ENCODE assay signal across 9 mouse cellular contexts in genomic region chr3:152213416-152213815, GRCm38 (mm10). TPM values are rescaled to one million over a fixed set of nuclear protein-coding genes. Genes with fewer than 3 reads are reported as not detected.
DNase-seq lines count a peak whose midpoint lies in the region; ATAC-seq and TF ChIP-seq lines count a peak whose summit lies in the region.
"Had no signal": no experiment of that assay in that cellular context is flagged by ENCODE, and none has a peak within 500 bp of the region (broad histone marks: within the 10 kb centered on the region; RNA-seq: fewer than 3 reads in every experiment).

No protein-coding gene starts in this region.

- H3K4me3 ChIP-seq in lung, embryonic 16.5 days (ENCODE audit: low read length), result peak overlapping the region; percentile 28
- H3K4me3 ChIP-seq in forebrain, embryonic 13.5 days, result peak overlapping the region; percentile 97
- peak overlapping the region; percentile 98 for H3K4me3 ChIP-seq in limb, embryonic 14.5 days (replicated peaks; ENCODE audit: low read length)

- no peak for ATAC-seq in lung, embryonic 16.5 days (ENCODE audit: low read depth)
- no peak for ATAC-seq in forebrain, embryonic 13.5 days
- ATAC-seq in limb, embryonic 14.5 days (ENCODE audit: low FRiP score, low read depth), result no peak

- peaks cover 19% of the 10 kb centered on the region for H3K4me1 ChIP-seq in lung, embryonic 16.5 days (replicated peaks; ENCODE audit: control insufficient read depth, insufficient read depth, low read length)
- peaks cover 32% of the 10 kb centered on the region for H3K4me1 ChIP-seq in forebrain, embryonic 13.5 days
- H3K4me1 ChIP-seq in limb, embryonic 14.5 days (ENCODE audit: control insufficient read depth, insufficient read depth, low read length), result peaks cover 23% of the 10 kb centered on the region

- no peaks in the 10 kb centered on the region for H3K27me3 ChIP-seq in lung, embryonic 16.5 days (ENCODE audit: control insufficient read depth, insufficient read depth, low read depth, low read length)
- H3K27me3 ChIP-seq in forebrain, embryonic 13.5 days, result no peaks in the 10 kb centered on the region
- no peaks in the 10 kb centered on the region for H3K27me3 ChIP-seq in limb, embryonic 14.5 days (ENCODE audit: control insufficient read depth, insufficient read depth, low read length)
- no peaks in the 10 kb centered on the region for H3K27me3 ChIP-seq in splenic B cell, adult 2 months (ENCODE audit: control insufficient read depth, insufficient read depth, low read length, poor library complexity, severe bottlenecking)

- H3K4me2 ChIP-seq in lung, embryonic 16.5 days (ENCODE audit: low read depth, low read length), result peak overlapping the region; percentile 62
- H3K4me2 ChIP-seq in forebrain, embryonic 13.5 days, result peak overlapping the region; percentile 80
- H3K4me2 ChIP-seq in limb, embryonic 14.5 days (replicated peaks; ENCODE audit: low read depth, low read length, severe bottlenecking), result peak overlapping the region; percentile 70

- no peak for TF ChIP-seq POLR2A in limb, embryonic 14.5 days (IDR thresholded peaks at IDR 0.05; ENCODE audit: borderline replicate concordance, extremely low read depth, insufficient read depth, insufficient read length)

- no peak for DNase-seq in lung, postnatal 4 days
- DNase-seq in limb, embryonic 14.5 days (ENCODE audit: low spot score), result no peak
- DNase-seq in splenic B cell, adult 2 months (ENCODE audit: low read depth, low spot score), result peak; percentile 29
- no peak for DNase-seq in right cerebral cortex, postnatal 14 days
- no peak for DNase-seq in frontal cortex, postnatal 14 days (ENCODE audit: low spot score in 2 of 2)
- DNase-seq in kidney, postnatal 25 days, result no peak
- DNase-seq: cerebellum, adult 18-20 months had no signal

- H3K36me3 ChIP-seq in lung, embryonic 16.5 days (ENCODE audit: control insufficient read depth, insufficient read depth, low read length), result peaks cover 18% of the 10 kb centered on the region
- peaks cover 35% of the 10 kb centered on the region for H3K36me3 ChIP-seq in forebrain, embryonic 13.5 days (ENCODE audit: poor library complexity, severe bottlenecking)
- H3K36me3 ChIP-seq in limb, embryonic 14.5 days (ENCODE audit: control insufficient read depth, insufficient read depth, low read length), result peaks cover 42% of the 10 kb centered on the region
- peaks cover 10% of the 10 kb centered on the region for H3K36me3 ChIP-seq in splenic B cell, adult 2 months (ENCODE audit: control insufficient read depth, insufficient read depth, low read length, poor library complexity, severe bottlenecking)

- no peak overlapping the region for H3K27ac ChIP-seq in lung, embryonic 16.5 days (ENCODE audit: low read length)
- H3K27ac ChIP-seq in forebrain, embryonic 13.5 days, result no peak overlapping the region
- H3K27ac ChIP-seq in limb, embryonic 14.5 days (replicated peaks; ENCODE audit: low read depth, low read length), result no peak overlapping the region

- no peak overlapping the region for H3K9ac ChIP-seq in lung, embryonic 16.5 days (ENCODE audit: low read length)
- H3K9ac ChIP-seq in forebrain, embryonic 13.5 days, result peak overlapping the region; percentile 100
- H3K9ac ChIP-seq in limb, embryonic 14.5 days (ENCODE audit: low read depth, low read length, severe bottlenecking), result peak overlapping the region; percentile 21; the same call in 1 of the 2 replicates

- no peaks in the 10 kb centered on the region for H3K9me3 ChIP-seq in lung, embryonic 16.5 days (ENCODE audit: control insufficient read depth, low read length)
- no peaks in the 10 kb centered on the region for H3K9me3 ChIP-seq in forebrain, embryonic 13.5 days (replicated peaks)
- H3K9me3 ChIP-seq in limb, embryonic 14.5 days (ENCODE audit: control insufficient read depth, low read length), result no peaks in the 10 kb centered on the region

- 18% methylated on average over 3 of the region's 3 CpGs for WGBS in lung, embryonic 16.5 days
- WGBS in forebrain, embryonic 13.5 days, result 40% methylated on average over 3 of the region's 3 CpGs
- 40% methylated on average over 3 of the region's 3 CpGs for WGBS in limb, embryonic 14.5 days

RNA-seq across cellular contexts. Expression of gene Fubp1, which starts 3.2 kb away (rescaled TPM):
- 231 and 251 TPM in 2 replicates for polyA plus RNA-seq in lung, embryonic 16.5 days (2015; fragmentation: Nextera tagmentation; extraction: Ambion mirVana)
- polyA plus RNA-seq in forebrain, embryonic 13.5 days (2015; fragmentation: Nextera tagmentation; extraction: Ambion mirVana), result 399 and 412 TPM in 2 replicates
- 206 and 232 TPM in 2 replicates for polyA plus RNA-seq in limb, embryonic 14.5 days (2012; rRNA removed)
- 223 and 243 TPM in 2 replicates for polyA plus RNA-seq in limb, embryonic 14.5 days (2014; fragmentation: Nextera tagmentation; extraction: Ambion mirVana)

RNA-seq across cellular contexts. Expression of gene Dnajb4, which starts 3.3 kb away (rescaled TPM):
- 44.0 and 44.8 TPM in 2 replicates for polyA plus RNA-seq in lung, embryonic 16.5 days (2015; fragmentation: Nextera tagmentation; extraction: Ambion mirVana)
- polyA plus RNA-seq in forebrain, embryonic 13.5 days (2015; fragmentation: Nextera tagmentation; extraction: Ambion mirVana), result 23.8 and 28.9 TPM in 2 replicates
- 15.3 and 19.2 TPM in 2 replicates for polyA plus RNA-seq in limb, embryonic 14.5 days (2012; rRNA removed)
- 31.6 and 32.9 TPM in 2 replicates for polyA plus RNA-seq in limb, embryonic 14.5 days (2014; fragmentation: Nextera tagmentation; extraction: Ambion mirVana)

RNA-seq across cellular contexts. Expression of gene Gipc2, which starts 47.4 kb away (rescaled TPM):
- polyA plus RNA-seq in lung, embryonic 16.5 days (2015; fragmentation: Nextera tagmentation; extraction: Ambion mirVana), result 12.3 and 13.4 TPM in 2 replicates
- 2.1 and 2.6 TPM in 2 replicates for polyA plus RNA-seq in forebrain, embryonic 13.5 days (2015; fragmentation: Nextera tagmentation; extraction: Ambion mirVana)
- 0.79 and 2.6 TPM in 2 replicates for polyA plus RNA-seq in limb, embryonic 14.5 days (2012; rRNA removed)
- polyA plus RNA-seq in limb, embryonic 14.5 days (2014; fragmentation: Nextera tagmentation; extraction: Ambion mirVana), result 2.9 and 4.3 TPM in 2 replicates

RNA-seq across cellular contexts. Expression of gene Nexn, which starts 52.7 kb away (rescaled TPM):
- polyA plus RNA-seq in lung, embryonic 16.5 days (2015; fragmentation: Nextera tagmentation; extraction: Ambion mirVana), result 64.1 and 79.2 TPM in 2 replicates
- 2.6 and 2.9 TPM in 2 replicates for polyA plus RNA-seq in forebrain, embryonic 13.5 days (2015; fragmentation: Nextera tagmentation; extraction: Ambion mirVana)
- polyA plus RNA-seq in limb, embryonic 14.5 days (2012; rRNA removed), result 7.2 and 17.5 TPM in 2 replicates
- 23.8 and 26.0 TPM in 2 replicates for polyA plus RNA-seq in limb, embryonic 14.5 days (2014; fragmentation: Nextera tagmentation; extraction: Ambion mirVana)

Comparison
In these comparisons a context has a peak if more than half of its experiments do, and no peak if none do; other contexts are left out.
1. H3K4me3 ChIP-seq: peak in every context shown above with its lines; median percentile 98 in limb, embryonic 14.5 days; 97 in forebrain, embryonic 13.5 days; 28 in lung, embryonic 16.5 days.